Mouse (Mus musculus): ENCODE results near the gene Gm9964. TPM values are rescaled to one million over a fixed set of nuclear protein-coding genes. Genes with fewer than 3 reads are reported as not detected.

Gene Gm9964
- total RNA-seq (2014; rRNA removed): not detected in 2 replicates
- polyA plus RNA-seq (2012; rRNA removed): not detected in 2 replicates

DNA sequence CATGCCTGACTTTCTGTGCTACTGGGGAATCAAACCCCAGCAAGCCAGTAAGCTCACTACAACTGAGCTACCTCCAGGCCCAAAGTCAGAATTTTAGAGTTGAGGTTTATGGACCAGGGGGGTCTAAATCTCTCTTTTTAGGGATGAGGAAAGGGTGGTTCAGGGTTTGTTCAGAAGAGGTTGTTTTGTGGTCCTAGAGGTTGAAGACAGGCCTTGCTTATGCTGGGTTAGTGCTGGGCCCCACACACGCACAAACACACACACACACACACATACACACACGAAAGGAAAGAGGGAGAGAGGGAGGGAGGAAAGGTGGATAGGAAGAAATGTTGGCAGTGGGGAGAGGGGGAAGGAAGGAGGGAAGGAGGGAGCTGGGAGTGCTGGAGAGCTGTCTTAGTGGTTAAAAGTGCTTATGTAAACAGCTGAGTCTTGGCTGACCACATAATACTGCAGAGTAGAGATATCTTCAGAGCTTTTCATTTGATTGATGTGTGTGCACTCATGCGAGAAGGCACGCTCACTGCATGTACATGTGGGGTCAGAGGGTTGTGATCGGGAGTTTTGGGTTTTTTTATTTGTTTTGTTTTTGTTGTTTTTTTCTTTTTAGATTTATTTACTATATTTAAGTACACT is at the start of gene Gm9964:
Gene Gm9964 (minus strand): TSS at position 51 of the 636 bp plus-strand sequence.
- no peaks in the 10 kb centered on the region for H3K79me2 ChIP-seq (ENCODE audit: control insufficient read depth, insufficient read depth, low read length)
- no peaks in the 10 kb centered on the region for H3K27me3 ChIP-seq (ENCODE audit: control insufficient read depth, insufficient read depth, low read length)
- H3K9ac ChIP-seq (ENCODE audit: low read depth, low read length): no peak within 1 kb of the TSS
- DNase-seq (ENCODE audit: extremely low read depth, low read depth, low spot score): no peak
- H3K27ac ChIP-seq (replicated peaks; ENCODE audit: insufficient read depth, low read depth, low read length): no peak within 1 kb of the TSS
- TF ChIP-seq CTCF (IDR thresholded peaks at IDR 0.05; ENCODE audit: low read depth, low read length): no peak
- no peak for TF ChIP-seq POLR2A (IDR thresholded peaks at IDR 0.05; ENCODE audit: extremely low read depth, insufficient read depth, low read length)
- H3K4me1 ChIP-seq (ENCODE audit: control insufficient read depth, insufficient read depth, low read length): no peaks in the 10 kb centered on the region
- 91% methylated on average over 5 of the region's 5 CpGs for WGBS
- no peak within 1 kb of the TSS for H3K4me3 ChIP-seq (ENCODE audit: insufficient read depth, low read depth, low read length)
- no peaks in the 10 kb centered on the region for H3K36me3 ChIP-seq (ENCODE audit: control insufficient read depth, insufficient read depth, low read length)

DNA sequence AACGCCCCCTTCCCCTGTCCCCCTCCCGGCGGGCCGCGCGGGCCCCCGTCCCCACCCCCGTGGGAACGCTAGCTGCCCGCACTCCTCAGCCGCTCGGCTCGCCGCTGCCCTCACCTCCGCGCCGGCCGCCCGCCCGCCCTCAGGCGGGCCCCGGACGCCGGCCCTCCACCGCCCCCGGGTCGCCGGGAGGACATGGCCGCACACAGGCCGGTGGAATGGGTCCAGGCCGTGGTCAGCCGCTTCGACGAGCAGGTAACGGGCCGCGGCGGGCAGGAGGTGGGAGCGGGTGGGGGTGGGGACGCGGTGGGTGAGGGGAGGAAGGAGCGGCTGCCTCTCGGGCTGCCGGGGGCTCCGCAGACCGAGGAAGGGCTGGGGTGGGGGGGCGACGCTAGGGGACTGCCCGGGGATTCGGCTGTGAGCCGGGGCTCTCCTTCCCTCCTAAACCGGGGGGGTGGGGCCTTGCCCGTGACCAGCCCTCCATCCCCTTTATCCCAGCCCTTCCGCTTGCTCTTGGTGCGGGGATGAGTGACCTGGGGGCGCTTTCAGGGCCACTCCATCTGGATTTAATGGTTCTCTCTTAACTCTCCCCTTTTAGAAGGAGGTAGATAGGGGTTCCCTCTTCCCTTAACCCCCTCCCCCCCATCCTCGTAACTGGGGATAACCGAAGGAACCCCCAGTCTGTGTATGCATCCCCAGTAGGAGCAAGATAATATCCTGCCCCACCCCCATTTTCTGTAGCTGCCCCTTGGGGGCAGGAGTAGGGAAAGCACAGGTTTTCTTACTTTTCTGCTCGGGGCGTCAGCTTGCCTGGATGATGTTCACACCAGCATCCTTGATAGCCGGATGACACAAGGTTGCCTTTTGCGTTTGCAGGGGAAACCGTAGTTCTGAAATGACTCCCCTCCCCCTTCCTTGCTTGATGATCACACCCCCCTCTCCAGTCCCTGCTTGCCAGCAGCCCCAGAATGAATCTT is 43.4 kb upstream of the Gm9964 start:
- H3K36me3 ChIP-seq (ENCODE audit: control insufficient read depth, insufficient read depth, low read length): no peaks in the 10 kb centered on the region; the same call in 1 of the 2 replicates
- TF ChIP-seq POLR2A (IDR thresholded peaks at IDR 0.05; ENCODE audit: extremely low read depth, insufficient read depth, low read length): no peak
- DNase-seq (ENCODE audit: extremely low read depth, low read depth, low spot score): no peak
- H3K4me1 ChIP-seq (ENCODE audit: control insufficient read depth, insufficient read depth, low read length): peaks cover 10% of the 10 kb centered on the region
- peaks cover 17% of the 10 kb centered on the region; the same call in 1 of the 2 replicates for H3K79me2 ChIP-seq (ENCODE audit: control insufficient read depth, insufficient read depth, low read length)
- H3K27me3 ChIP-seq (ENCODE audit: control insufficient read depth, insufficient read depth, low read length): no peaks in the 10 kb centered on the region
- H3K9ac ChIP-seq (ENCODE audit: low read depth, low read length): peak overlapping the region; percentile 90
- 3% methylated on average over 47 of the region's 63 CpGs for WGBS
- H3K4me3 ChIP-seq (ENCODE audit: insufficient read depth, low read depth, low read length): peak overlapping the region; percentile 65
- no peak overlapping the region for H3K27ac ChIP-seq (replicated peaks; ENCODE audit: insufficient read depth, low read depth, low read length)

DNA sequence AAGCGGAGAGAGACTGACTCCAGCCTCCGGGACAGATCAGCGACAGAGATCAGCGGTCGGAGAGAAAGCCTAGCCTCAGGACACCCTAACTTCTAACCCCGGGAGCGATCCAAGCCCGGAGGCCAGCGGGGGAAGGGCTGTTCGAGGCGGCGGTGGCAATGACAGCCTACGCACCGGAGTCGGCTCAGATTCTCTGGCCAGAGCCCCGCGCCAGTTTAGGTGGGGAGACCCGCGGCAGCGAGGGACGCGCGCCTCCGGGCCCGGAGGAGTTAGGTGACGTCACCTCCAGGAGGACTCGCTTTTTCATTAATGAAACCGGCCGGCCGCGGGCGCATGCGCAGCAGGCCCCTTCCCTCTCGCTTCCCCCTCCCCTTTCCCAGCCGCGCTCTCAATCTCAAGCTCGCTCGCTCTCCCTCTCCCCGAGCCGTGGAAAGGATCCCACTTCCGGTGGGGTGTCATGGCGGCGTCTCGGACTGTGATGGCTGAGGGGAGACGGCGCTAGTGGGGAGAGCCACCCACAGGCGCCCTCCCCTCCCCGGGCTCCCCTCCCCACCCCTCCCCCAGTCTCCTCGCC is 42.6 kb upstream of the Gm9964 start, which contains the start of gene Nf1:
Gene Nf1 (plus strand): TSS at position 460 of the 574 bp plus-strand sequence.
- Histone ChIP-seq H3K4me3 (ENCODE audit: insufficient read depth, low read depth, low read length) (peak within 1 kb of the TSS; percentile 65), H3K4me1 (ENCODE audit: control insufficient read depth, insufficient read depth, low read length) (peaks cover 10% of the 10 kb centered on the region), H3K36me3 (ENCODE audit: control insufficient read depth, insufficient read depth, low read length) (no peaks in the 10 kb centered on the region; the same call in 1 of the 2 replicates), H3K27me3 (ENCODE audit: control insufficient read depth, insufficient read depth, low read length) (no peaks in the 10 kb centered on the region), H3K27ac (replicated peaks; ENCODE audit: insufficient read depth, low read depth, low read length) (peak within 1 kb of the TSS; percentile 77), H3K9ac (ENCODE audit: low read depth, low read length) (peak within 1 kb of the TSS; percentile 90), H3K79me2 (ENCODE audit: control insufficient read depth, insufficient read depth, low read length) (peaks cover 13% of the 10 kb centered on the region; the same call in 1 of the 2 replicates)
- DNase-seq (ENCODE audit: extremely low read depth, low read depth, low spot score): peak; percentile 81
- WGBS: 1% methylated on average over 49 of the region's 49 CpGs
- TF ChIP-seq CTCF (IDR thresholded peaks at IDR 0.05; ENCODE audit: low read depth, low read length): no peak
- peak; percentile 39 for TF ChIP-seq POLR2A (IDR thresholded peaks at IDR 0.05; ENCODE audit: extremely low read depth, insufficient read depth, low read length)

DNA sequence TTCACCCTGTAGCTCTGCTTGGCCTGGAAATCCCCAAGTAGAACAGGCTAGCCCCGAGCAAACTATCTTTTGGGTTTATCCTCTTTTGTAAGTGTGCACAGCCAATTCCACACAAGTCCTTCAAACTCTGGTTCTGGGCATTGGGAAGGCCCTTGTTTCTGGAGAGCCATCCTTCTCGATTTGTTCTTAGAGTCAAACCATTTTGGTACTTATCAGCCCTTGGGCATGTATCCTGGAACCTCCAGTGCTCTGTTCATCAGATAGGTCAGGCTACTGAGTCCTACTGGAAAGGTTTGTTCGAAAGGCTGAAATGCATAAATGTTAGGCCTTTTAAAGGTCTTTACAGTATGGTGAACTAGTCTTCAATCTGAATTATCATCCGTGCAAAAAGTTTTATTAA is 41.9 kb upstream of the Gm9964 start:
- TF ChIP-seq CTCF (IDR thresholded peaks at IDR 0.05; ENCODE audit: low read depth, low read length): no peak
- TF ChIP-seq POLR2A (IDR thresholded peaks at IDR 0.05; ENCODE audit: extremely low read depth, insufficient read depth, low read length): no peak
- Histone ChIP-seq H3K27ac (replicated peaks; ENCODE audit: insufficient read depth, low read depth, low read length) (no peak overlapping the region), H3K4me1 (ENCODE audit: control insufficient read depth, insufficient read depth, low read length) (peaks cover 10% of the 10 kb centered on the region), H3K36me3 (ENCODE audit: control insufficient read depth, insufficient read depth, low read length) (no peaks in the 10 kb centered on the region; the same call in 1 of the 2 replicates), H3K9ac (ENCODE audit: low read depth, low read length) (peak overlapping the region; percentile 45; the same call in 1 of the 2 replicates), H3K27me3 (ENCODE audit: control insufficient read depth, insufficient read depth, low read length) (no peaks in the 10 kb centered on the region), H3K79me2 (ENCODE audit: control insufficient read depth, insufficient read depth, low read length) (peaks cover 10% of the 10 kb centered on the region; the same call in 1 of the 2 replicates), H3K4me3 (ENCODE audit: insufficient read depth, low read depth, low read length) (peak overlapping the region; percentile 65; the same call in 1 of the 2 replicates)
- 43% methylated on average over 4 of the region's 4 CpGs for WGBS
- DNase-seq (ENCODE audit: extremely low read depth, low read depth, low spot score): no peak

DNA sequence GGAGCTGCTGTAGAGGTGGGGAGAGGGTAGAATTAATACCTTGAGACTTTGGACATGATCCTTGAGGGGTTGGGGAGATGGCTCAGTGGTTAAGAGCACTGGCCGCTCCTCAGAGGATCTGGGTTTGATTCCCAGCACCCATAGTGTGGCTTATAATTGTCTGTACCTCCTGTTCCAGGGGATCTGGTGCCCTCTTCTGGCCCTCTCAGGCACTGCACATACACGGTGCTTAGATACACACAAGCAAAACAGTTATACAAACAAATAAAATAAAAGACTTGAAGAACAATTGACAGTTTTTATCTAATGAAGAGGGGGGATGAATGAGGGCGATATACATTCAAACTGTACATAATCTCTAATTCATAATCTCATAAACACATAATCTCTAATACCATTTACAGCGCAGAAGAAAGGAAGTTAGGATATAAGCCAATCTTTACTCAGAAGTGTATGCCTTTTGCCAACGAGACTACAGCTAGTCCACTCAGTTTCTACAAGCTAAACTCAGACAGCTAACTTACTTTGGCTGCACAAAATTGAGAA is 40.1 kb upstream of the Gm9964 start:
- Histone ChIP-seq H3K27ac (replicated peaks; ENCODE audit: insufficient read depth, low read depth, low read length) (no peak overlapping the region), H3K9ac (ENCODE audit: low read depth, low read length) (no peak overlapping the region), H3K36me3 (ENCODE audit: control insufficient read depth, insufficient read depth, low read length) (no peaks in the 10 kb centered on the region), H3K4me1 (ENCODE audit: control insufficient read depth, insufficient read depth, low read length) (peaks cover 10% of the 10 kb centered on the region), H3K79me2 (ENCODE audit: control insufficient read depth, insufficient read depth, low read length) (peaks cover 6% of the 10 kb centered on the region; the same call in 1 of the 2 replicates), H3K4me3 (ENCODE audit: insufficient read depth, low read depth, low read length) (no peak overlapping the region), H3K27me3 (ENCODE audit: control insufficient read depth, insufficient read depth, low read length) (no peaks in the 10 kb centered on the region)
- DNase-seq (ENCODE audit: extremely low read depth, low read depth, low spot score): no peak
- no peak for TF ChIP-seq POLR2A (IDR thresholded peaks at IDR 0.05; ENCODE audit: extremely low read depth, insufficient read depth, low read length)
- TF ChIP-seq CTCF (IDR thresholded peaks at IDR 0.05; ENCODE audit: low read depth, low read length): peak; percentile 57
- WGBS: 98% methylated on average over 5 of the region's 5 CpGs

Measured in liver, adult 2 months (tissue).